Mouse (Mus musculus) erythroblast, embryonic 14.5 days (primary cell): ENCODE measurements around the gene Acat3.

ENCODE experiments used
- GATA1 ChIP-seq: IDR thresholded peaks from 2 replicates; pipeline ENCODE4 v1.6.1; 2012; ENCODE audit warnings: low read length, inconsistent platforms, mixed read lengths
- TAL1 ChIP-seq: IDR thresholded peaks from 3 replicates; pipeline ENCODE4 v1.6.1; 2012; ENCODE audit warnings: low read length, inconsistent platforms, mixed read lengths

DNA sequence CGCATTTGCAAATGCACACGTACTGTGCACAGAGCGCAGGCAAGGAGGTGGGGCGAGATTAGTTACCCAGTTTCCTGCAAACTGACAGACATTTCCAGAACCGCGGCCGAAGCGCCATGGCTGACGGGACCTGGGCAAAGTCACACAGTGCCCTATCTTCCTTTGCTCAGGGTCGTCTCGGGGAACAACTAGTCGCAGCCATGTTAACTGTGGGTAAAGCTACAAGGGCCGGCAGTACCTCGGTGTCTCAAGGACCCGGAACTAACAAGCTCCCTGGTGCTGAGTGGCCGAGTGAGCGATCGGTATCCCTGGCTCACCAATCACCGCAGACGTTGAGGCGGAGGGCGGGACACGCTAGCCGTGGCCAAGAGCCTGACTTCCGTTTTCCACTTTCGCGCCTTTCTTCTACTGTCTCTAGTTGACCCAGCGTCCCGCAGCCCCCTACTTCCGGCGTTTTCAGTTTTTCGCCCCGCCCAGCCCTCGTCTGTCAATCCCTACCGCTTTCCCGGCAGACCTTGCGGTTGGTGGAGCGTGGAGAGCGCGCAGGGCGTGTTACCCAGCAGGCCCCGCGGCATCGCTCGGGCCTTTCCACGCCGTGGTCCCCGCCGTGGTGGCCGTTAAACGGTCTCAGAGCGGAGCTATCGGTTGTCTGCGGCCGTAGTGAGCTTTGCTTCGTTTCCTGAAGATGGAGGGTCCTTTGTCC is 24.4 kb downstream of the Acat3 start, which contains the start of gene Mrpl18:
- peak; percentile 44; the same call in 1 of the 2 replicates for TF ChIP-seq GATA1
- TF ChIP-seq TAL1: no peak
